In the genomic region with DNA sequence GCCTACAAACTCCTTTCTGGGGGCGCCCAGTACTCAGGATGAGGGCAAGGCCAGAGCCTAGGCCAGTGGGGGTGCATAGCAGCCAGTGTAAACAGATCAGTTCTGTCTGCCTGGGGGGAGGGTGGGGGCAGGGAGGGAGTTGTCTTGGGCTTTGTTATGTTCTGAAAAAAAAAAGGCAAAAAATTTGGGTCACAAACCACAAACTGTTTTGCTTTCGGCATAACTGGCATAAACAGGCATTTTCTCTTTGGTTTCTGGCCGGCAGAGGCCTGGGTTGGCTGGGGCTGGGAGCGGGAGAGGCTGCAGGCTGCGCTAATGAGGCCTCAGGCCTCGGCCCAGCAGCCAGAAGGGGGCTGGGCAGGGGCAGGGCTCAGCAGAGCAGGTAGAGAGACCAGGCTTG, we compare ENCODE assay signal across 21 mouse cellular contexts. TPM values are rescaled to one million over a fixed set of nuclear protein-coding genes. Genes with fewer than 3 reads are reported as not detected.
DNase-seq lines count a peak whose midpoint lies in the region; ATAC-seq and TF ChIP-seq lines count a peak whose summit lies in the region.
"Had no signal": no experiment of that assay in that cellular context is flagged by ENCODE, and none has a peak within 500 bp of the region (broad histone marks: within the 10 kb centered on the region; RNA-seq: fewer than 3 reads in every experiment).

No protein-coding gene starts in this region.

- no peak for TF ChIP-seq CTCF in lung, adult 2 months (IDR thresholded peaks at IDR 0.05; ENCODE audit: insufficient read depth, low read length)

- peaks cover 6% of the 10 kb centered on the region for H3K36me3 ChIP-seq in heart, embryonic 10.5 days
- peaks cover 6% of the 10 kb centered on the region; the same call in 1 of the 2 replicates for H3K36me3 ChIP-seq in embryonic facial prominence, embryonic 12.5 days

- H3K9me3 ChIP-seq in heart, embryonic 10.5 days, result no peaks in the 10 kb centered on the region
- no peaks in the 10 kb centered on the region for H3K9me3 ChIP-seq in embryonic facial prominence, embryonic 12.5 days

- H3K27ac ChIP-seq in heart, embryonic 10.5 days, result peak overlapping the region; percentile 73
- H3K27ac ChIP-seq in embryonic facial prominence, embryonic 12.5 days, result peak overlapping the region; percentile 61
- H3K27ac ChIP-seq: liver, embryonic 14.5 days had no signal

- ATAC-seq in embryonic facial prominence, embryonic 12.5 days (ENCODE audit: insufficient number of reproducible peaks, insufficient read depth, low FRiP score, low TSS enrichment), result no peak
- ATAC-seq in megakaryocyte-erythroid progenitor cell, adult 5-6 weeks (replicated peaks; ENCODE audit: low FRiP score, low TSS enrichment, poor library complexity, severe bottlenecking), result no peak
- ATAC-seq: activated CD4-positive, CD25-positive, alpha-beta regulatory T cell, adult 4 months; Patski had no signal

- H3K4me2 ChIP-seq in embryonic facial prominence, embryonic 12.5 days (replicated peaks), result no peak overlapping the region

- H3K27me3 ChIP-seq in heart, embryonic 10.5 days (ENCODE audit: insufficient read depth, poor library complexity, severe bottlenecking), result peaks cover 6% of the 10 kb centered on the region; the same call in 1 of the 2 replicates
- H3K27me3 ChIP-seq in embryonic facial prominence, embryonic 12.5 days, result no peaks in the 10 kb centered on the region; the same call in 1 of the 2 replicates

- WGBS in heart, embryonic 10.5 days, result 43% methylated on average over 6 of the region's 6 CpGs
- 22% methylated on average over 6 of the region's 6 CpGs for WGBS in embryonic facial prominence, embryonic 12.5 days
- 67% methylated on average over 6 of the region's 6 CpGs for WGBS in lung, adult 2 months

- no peak for TF ChIP-seq POLR2A in lung, adult 2 months (IDR thresholded peaks at IDR 0.05; ENCODE audit: borderline replicate concordance, extremely low read depth, low read depth, low read length)

- H3K4me1 ChIP-seq in heart, embryonic 10.5 days, result peaks cover 26% of the 10 kb centered on the region
- peaks cover 18% of the 10 kb centered on the region for H3K4me1 ChIP-seq in embryonic facial prominence, embryonic 12.5 days
- no peaks in the 10 kb centered on the region for H3K4me1 ChIP-seq in lung, adult 2 months (ENCODE audit: control insufficient read depth, insufficient read depth, low read length)

- no peak overlapping the region for H3K4me3 ChIP-seq in heart, embryonic 10.5 days
- H3K4me3 ChIP-seq in embryonic facial prominence, embryonic 12.5 days, result no peak overlapping the region
- no peak overlapping the region for H3K4me3 ChIP-seq in lung, adult 2 months (replicated peaks; ENCODE audit: extremely low read depth, low read depth, low read length)

- no peak overlapping the region for H3K9ac ChIP-seq in embryonic facial prominence, embryonic 12.5 days
- H3K9ac ChIP-seq: liver, embryonic 14.5 days had no signal

- no peak for DNase-seq in heart, embryonic 10.5 days (ENCODE audit: low spot score)
- no peak for DNase-seq in heart, postnatal 4 days
- DNase-seq in Muller cell, postnatal 12 days (ENCODE audit: inconsistent ontology term), result peak; percentile 95
- peak; percentile 32 for DNase-seq in retina, embryonic 14.5 days (ENCODE audit: low spot score)
- DNase-seq in lung, adult 2 months, result no peak
- DNase-seq: adrenal gland, postnatal 25 days; cerebellum, adult 8-10 months; gastrocnemius, postnatal 14 days; kidney, adult 2 months; kidney, postnatal 36 days; lung, postnatal 10 days; thymus, postnatal 25 days had no signal

RNA-seq across cellular contexts. Expression of gene Igf2, which starts 19.9 kb away (rescaled TPM):
- polyA plus RNA-seq in heart, embryonic 10.5 days (2016; fragmentation: Nextera tagmentation; extraction: Ambion mirVana), result 962 and 991 TPM in 2 replicates
- 1,000 to 10,000 TPM; 1,716 to 1,905 TPM for total RNA-seq in heart, postnatal 4 days (2021)
- polyA plus RNA-seq in embryonic facial prominence, embryonic 12.5 days (2016; fragmentation: Nextera tagmentation; extraction: Ambion mirVana), result 701 and 722 TPM in 2 replicates
- polyA plus RNA-seq in lung, adult 2 months (2012; rRNA removed), result 16.9 and 25.4 TPM in 2 replicates
- total RNA-seq in megakaryocyte-erythroid progenitor cell, adult 5-6 weeks (2014; fragmentation: Nextera tagmentation), result not detected in 2 replicates
- total RNA-seq in megakaryocyte-erythroid progenitor cell, adult 5-6 weeks (2017), result 0.46 TPM in 1 of 2 replicates, not detected in the other
- total RNA-seq: hematopoietic stem cell, adult 5-6 weeks; megakaryocyte, adult 5-6 weeks had no signal

RNA-seq across cellular contexts. Expression of gene Gm49394, which starts 23.1 kb away (rescaled TPM):
- polyA plus RNA-seq in heart, embryonic 10.5 days (2016; fragmentation: Nextera tagmentation; extraction: Ambion mirVana), result 0.17 and 0.34 TPM in 2 replicates
- under 1 TPM in 1 of 2 experiments, not detected in 1; 0.16 TPM for total RNA-seq in heart, postnatal 4 days (2021)
- 0.04 TPM in 1 of 2 replicates, not detected in the other for polyA plus RNA-seq in embryonic facial prominence, embryonic 12.5 days (2016; fragmentation: Nextera tagmentation; extraction: Ambion mirVana)
- polyA plus RNA-seq in lung, adult 2 months (2012; rRNA removed), result 0.02 TPM in 1 of 2 replicates, not detected in the other
- not detected in 2 replicates for total RNA-seq in megakaryocyte-erythroid progenitor cell, adult 5-6 weeks (2014; fragmentation: Nextera tagmentation)
- not detected in 2 replicates for total RNA-seq in megakaryocyte-erythroid progenitor cell, adult 5-6 weeks (2017)
- total RNA-seq: adrenal gland, postnatal 25 days; hematopoietic stem cell, adult 5-6 weeks; megakaryocyte, adult 5-6 weeks had no signal
- polyA plus RNA-seq: activated CD4-positive, CD25-positive, alpha-beta regulatory T cell, adult 4 months; cortical plate, adult 2 months; kidney, adult 2 months; neural tube, embryonic 11.5 days; Patski had no signal

Comparison
In these comparisons a context has a peak if more than half of its experiments do, and no peak if none do; other contexts are left out.
1. DNase-seq: peak in Muller cell, postnatal 12 days (single experiment) and retina, embryonic 14.5 days (single experiment); none in heart, embryonic 10.5 days (single experiment), heart, postnatal 4 days (single experiment) and lung, adult 2 months (single experiment).
2. RNA of gene Igf2, which starts 19.9 kb away (polyA plus RNA-seq): 962 to 991 TPM in heart, embryonic 10.5 days and 701 to 722 TPM in embryonic facial prominence, embryonic 12.5 days; 16.9 to 25.4 TPM in lung, adult 2 months; every median in the first group is over 10 times any median in the second.